Mouse (Mus musculus): ENCODE results near the gene Cacna2d1. TPM values are rescaled to one million over a fixed set of nuclear protein-coding genes. Genes with fewer than 3 reads are reported as not detected.

Gene Cacna2d1
- polyA plus RNA-seq, 1 experiment from 2014 or later: 24.1 TPM

DNA sequence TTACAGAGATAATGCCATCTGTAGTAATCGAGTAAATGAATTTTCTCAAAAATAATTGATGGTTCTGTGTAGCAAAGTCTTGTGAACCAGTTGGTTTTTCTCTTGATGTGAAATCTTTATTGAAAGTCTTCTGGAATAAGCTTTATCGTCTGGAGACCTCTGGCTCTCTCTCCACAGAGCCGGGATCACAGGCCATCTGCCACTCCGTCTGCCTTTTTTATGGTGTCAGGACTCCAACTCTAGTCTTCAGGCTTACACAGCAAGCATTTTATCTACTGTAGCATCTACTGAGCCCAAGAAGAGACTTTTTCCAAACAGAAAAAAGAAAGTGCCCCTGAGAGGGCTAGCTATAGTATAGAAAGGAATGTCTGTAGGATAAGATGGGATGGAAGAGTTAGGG is 160.9 kb downstream of the Cacna2d1 start:
- Histone ChIP-seq H3K4me1 (ENCODE audit: control insufficient read depth, insufficient read depth, low read length) (no peaks in the 10 kb centered on the region), H3K9ac (ENCODE audit: low read depth, low read length) (no peak overlapping the region), H3K9me3 (ENCODE audit: control insufficient read depth, low read length) (no peaks in the 10 kb centered on the region), H3K27ac (ENCODE audit: low read depth, low read length) (no peak overlapping the region), H3K4me3 (ENCODE audit: low read length) (no peak overlapping the region), H3K36me3 (ENCODE audit: control insufficient read depth, insufficient read depth, low read length) (no peaks in the 10 kb centered on the region), H3K27me3 (ENCODE audit: control insufficient read depth, insufficient read depth, low read length) (no peaks in the 10 kb centered on the region), H3K4me2 (replicated peaks; ENCODE audit: low read depth, low read length) (no peak overlapping the region)
- 47% methylated on average over 4 of the region's 4 CpGs for WGBS
- ATAC-seq (ENCODE audit: low FRiP score, low TSS enrichment): no peak

DNA sequence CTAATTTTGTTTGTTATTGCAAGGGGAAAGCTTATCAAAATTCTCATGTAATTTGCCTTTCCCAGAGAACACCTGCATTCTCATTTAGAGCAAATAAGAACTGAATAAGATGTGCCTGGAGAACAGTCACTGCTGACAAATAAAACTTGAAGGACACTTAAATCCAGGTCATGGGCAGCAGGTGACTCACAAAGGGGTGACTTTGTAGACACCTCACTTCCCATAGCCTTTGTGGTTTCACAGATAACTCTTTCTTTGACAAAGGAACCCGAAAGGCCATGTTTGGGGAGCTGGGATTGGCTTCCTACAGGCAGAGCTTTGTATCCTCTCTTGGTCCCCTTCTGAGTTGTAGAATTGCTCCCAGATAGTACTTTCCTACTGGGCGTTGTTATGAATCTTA is 164.3 kb downstream of the Cacna2d1 start:
- Histone ChIP-seq H3K36me3 (ENCODE audit: control insufficient read depth, insufficient read depth, low read length) (no peaks in the 10 kb centered on the region), H3K9me3 (ENCODE audit: control insufficient read depth, low read length) (no peaks in the 10 kb centered on the region), H3K4me1 (ENCODE audit: control insufficient read depth, insufficient read depth, low read length) (no peaks in the 10 kb centered on the region), H3K27me3 (ENCODE audit: control insufficient read depth, insufficient read depth, low read length) (no peaks in the 10 kb centered on the region), H3K27ac (ENCODE audit: low read depth, low read length) (no peak overlapping the region), H3K9ac (ENCODE audit: low read depth, low read length) (no peak overlapping the region), H3K4me2 (replicated peaks; ENCODE audit: low read depth, low read length) (no peak overlapping the region), H3K4me3 (ENCODE audit: low read length) (no peak overlapping the region)
- ATAC-seq (ENCODE audit: low FRiP score, low TSS enrichment): no peak
- 81% methylated on average over 2 of the region's 2 CpGs for WGBS

DNA sequence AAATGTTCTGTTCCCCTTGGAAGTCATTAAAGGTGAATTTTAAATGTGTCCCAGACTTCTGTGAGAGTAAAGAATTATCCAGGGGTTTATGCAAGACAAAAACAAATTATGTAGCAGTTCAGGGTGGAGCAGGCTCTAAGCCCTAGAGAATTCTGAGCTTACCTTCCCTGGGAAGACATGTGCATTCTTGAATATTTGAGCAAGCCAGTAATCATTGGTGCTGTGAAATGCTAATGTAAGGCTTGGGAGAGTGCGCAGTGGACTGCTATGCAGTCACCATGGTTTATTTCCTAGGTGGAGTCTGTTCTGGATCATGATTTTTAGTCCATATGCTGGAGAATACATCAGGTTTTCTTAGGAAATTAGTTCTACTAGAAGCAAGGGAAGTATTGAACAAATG is 167.3 kb downstream of the Cacna2d1 start:
- WGBS: 97% methylated on average over 1 of the region's 1 CpGs
- Histone ChIP-seq H3K4me1 (ENCODE audit: control insufficient read depth, insufficient read depth, low read length) (no peaks in the 10 kb centered on the region), H3K36me3 (ENCODE audit: control insufficient read depth, insufficient read depth, low read length) (no peaks in the 10 kb centered on the region), H3K9ac (ENCODE audit: low read depth, low read length) (no peak overlapping the region), H3K4me2 (replicated peaks; ENCODE audit: low read depth, low read length) (no peak overlapping the region), H3K27ac (ENCODE audit: low read depth, low read length) (no peak overlapping the region), H3K27me3 (ENCODE audit: control insufficient read depth, insufficient read depth, low read length) (no peaks in the 10 kb centered on the region), H3K9me3 (ENCODE audit: control insufficient read depth, low read length) (no peaks in the 10 kb centered on the region), H3K4me3 (ENCODE audit: low read length) (no peak overlapping the region)
- no peak for ATAC-seq (ENCODE audit: low FRiP score, low TSS enrichment)

DNA sequence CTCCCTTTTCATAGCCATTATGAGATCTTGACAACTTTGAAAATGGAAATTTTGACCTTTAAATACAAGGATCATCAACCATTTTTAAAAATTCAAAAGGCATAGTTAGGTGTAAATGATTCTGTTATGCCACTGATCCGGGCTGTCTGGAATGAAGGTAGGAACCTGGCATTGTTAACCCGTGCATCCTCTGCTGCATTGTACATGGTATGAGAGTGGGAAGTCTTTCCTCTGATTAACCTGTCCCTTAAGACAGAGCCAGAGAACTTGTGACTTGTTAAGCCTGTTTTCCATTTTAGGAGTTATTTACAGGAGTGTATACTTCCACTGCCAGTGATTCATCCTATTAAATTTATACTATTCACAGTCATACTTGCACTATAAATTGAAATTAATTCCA is 171.2 kb downstream of the Cacna2d1 start:
- no peak overlapping the region for H3K4me2 ChIP-seq (replicated peaks; ENCODE audit: low read depth, low read length)
- no peak overlapping the region for H3K4me3 ChIP-seq (ENCODE audit: low read length)

DNA sequence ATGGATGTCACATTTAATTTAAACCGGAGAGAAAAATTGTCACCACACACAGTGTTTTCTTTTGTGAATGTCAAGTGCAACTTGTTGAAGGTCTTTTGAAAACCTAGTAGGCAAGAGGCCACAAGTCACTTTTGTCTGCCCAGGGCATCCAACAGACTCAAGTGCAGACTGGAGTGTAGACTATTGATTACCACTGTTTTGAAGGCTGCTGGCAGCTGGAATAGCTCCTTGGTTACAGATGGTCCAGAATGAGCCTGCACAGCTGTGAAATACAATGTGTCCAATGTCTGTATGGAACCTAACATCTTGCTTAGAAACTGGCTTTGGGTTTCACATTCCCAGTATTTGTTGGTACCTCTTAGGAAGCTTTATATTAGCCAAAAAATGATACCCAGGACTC is 176.2 kb downstream of the Cacna2d1 start:
- Histone ChIP-seq H3K4me3 (ENCODE audit: low read length) (no peak overlapping the region), H3K27me3 (ENCODE audit: control insufficient read depth, insufficient read depth, low read length) (no peaks in the 10 kb centered on the region), H3K4me1 (ENCODE audit: control insufficient read depth, insufficient read depth, low read length) (no peaks in the 10 kb centered on the region), H3K36me3 (ENCODE audit: control insufficient read depth, insufficient read depth, low read length) (no peaks in the 10 kb centered on the region), H3K9ac (ENCODE audit: low read depth, low read length) (no peak overlapping the region), H3K9me3 (ENCODE audit: control insufficient read depth, low read length) (no peaks in the 10 kb centered on the region), H3K27ac (ENCODE audit: low read depth, low read length) (no peak overlapping the region), H3K4me2 (replicated peaks; ENCODE audit: low read depth, low read length) (no peak overlapping the region)
- no peak for ATAC-seq (ENCODE audit: low FRiP score, low TSS enrichment)
- WGBS: 50% methylated on average over 1 of the region's 1 CpGs

More for the DNA sequence above, 171.2 kb downstream of the Cacna2d1 start:
- no peaks in the 10 kb centered on the region for H3K9me3 ChIP-seq (ENCODE audit: control insufficient read depth, low read length)
- no peaks in the 10 kb centered on the region for H3K27me3 ChIP-seq (ENCODE audit: control insufficient read depth, insufficient read depth, low read length)
- H3K4me1 ChIP-seq (ENCODE audit: control insufficient read depth, insufficient read depth, low read length): no peaks in the 10 kb centered on the region
- ATAC-seq (ENCODE audit: low FRiP score, low TSS enrichment): no peak
- H3K9ac ChIP-seq (ENCODE audit: low read depth, low read length): no peak overlapping the region
- no peaks in the 10 kb centered on the region for H3K36me3 ChIP-seq (ENCODE audit: control insufficient read depth, insufficient read depth, low read length)
- no peak overlapping the region for H3K27ac ChIP-seq (ENCODE audit: low read depth, low read length)
- 90% methylated on average over 2 of the region's 2 CpGs for WGBS

DNA sequence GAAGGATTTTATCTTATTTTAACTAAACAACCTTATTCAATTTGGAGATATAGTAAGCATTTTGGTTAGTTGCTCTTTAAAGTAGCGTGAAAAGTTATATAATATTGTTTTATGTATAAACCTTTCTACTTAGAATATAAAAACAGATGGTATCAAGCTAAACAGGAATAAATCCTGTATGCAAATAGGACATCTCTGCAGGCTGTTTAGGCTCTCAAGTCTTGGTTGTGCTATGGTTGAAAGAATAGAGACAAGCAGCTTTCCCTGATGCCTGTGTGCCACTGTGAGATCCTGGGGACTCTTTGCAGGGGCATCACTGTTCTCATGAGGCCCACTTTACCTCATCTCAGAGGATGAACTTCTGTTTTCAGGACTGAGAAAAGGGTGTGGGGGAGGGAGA is 179.4 kb downstream of the Cacna2d1 start:
- Histone ChIP-seq H3K9me3 (ENCODE audit: control insufficient read depth, low read length) (no peaks in the 10 kb centered on the region), H3K4me1 (ENCODE audit: control insufficient read depth, insufficient read depth, low read length) (no peaks in the 10 kb centered on the region), H3K9ac (ENCODE audit: low read depth, low read length) (no peak overlapping the region), H3K27me3 (ENCODE audit: control insufficient read depth, insufficient read depth, low read length) (no peaks in the 10 kb centered on the region), H3K36me3 (ENCODE audit: control insufficient read depth, insufficient read depth, low read length) (no peaks in the 10 kb centered on the region), H3K4me3 (ENCODE audit: low read length) (no peak overlapping the region), H3K4me2 (replicated peaks; ENCODE audit: low read depth, low read length) (no peak overlapping the region), H3K27ac (ENCODE audit: low read depth, low read length) (no peak overlapping the region)
- WGBS: 79% methylated on average over 1 of the region's 1 CpGs
- ATAC-seq (ENCODE audit: low FRiP score, low TSS enrichment): no peak

DNA sequence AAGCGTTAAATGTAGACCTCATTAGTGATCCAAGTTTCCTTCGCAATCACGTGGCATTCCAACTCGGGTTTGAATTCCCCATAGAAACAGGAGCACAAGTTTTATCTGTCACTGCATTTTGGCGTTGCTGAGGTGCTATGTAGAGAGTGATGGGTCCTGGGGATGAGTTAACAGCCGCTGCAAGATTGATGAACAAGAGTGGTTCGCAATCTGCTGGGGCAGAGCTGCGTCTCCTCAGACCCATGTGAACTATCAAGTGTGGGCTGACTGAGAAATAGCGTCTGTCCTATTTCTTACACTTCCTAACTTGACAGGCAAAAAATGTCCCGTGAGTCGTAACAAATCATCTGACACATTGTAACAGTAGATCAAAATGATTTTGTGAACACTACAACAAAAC is 186.8 kb downstream of the Cacna2d1 start:
- ATAC-seq (ENCODE audit: low FRiP score, low TSS enrichment): no peak
- WGBS: 57% methylated on average over 11 of the region's 11 CpGs
- H3K9ac ChIP-seq (ENCODE audit: low read depth, low read length): no peak overlapping the region
- H3K4me2 ChIP-seq (replicated peaks; ENCODE audit: low read depth, low read length): no peak overlapping the region
- no peaks in the 10 kb centered on the region for H3K36me3 ChIP-seq (ENCODE audit: control insufficient read depth, insufficient read depth, low read length)
- no peak overlapping the region for H3K4me3 ChIP-seq (ENCODE audit: low read length)
- H3K4me1 ChIP-seq (ENCODE audit: control insufficient read depth, insufficient read depth, low read length): no peaks in the 10 kb centered on the region
- H3K27me3 ChIP-seq (ENCODE audit: control insufficient read depth, insufficient read depth, low read length): no peaks in the 10 kb centered on the region
- no peak overlapping the region for H3K27ac ChIP-seq (ENCODE audit: low read depth, low read length)
- H3K9me3 ChIP-seq (ENCODE audit: control insufficient read depth, low read length): no peaks in the 10 kb centered on the region

DNA sequence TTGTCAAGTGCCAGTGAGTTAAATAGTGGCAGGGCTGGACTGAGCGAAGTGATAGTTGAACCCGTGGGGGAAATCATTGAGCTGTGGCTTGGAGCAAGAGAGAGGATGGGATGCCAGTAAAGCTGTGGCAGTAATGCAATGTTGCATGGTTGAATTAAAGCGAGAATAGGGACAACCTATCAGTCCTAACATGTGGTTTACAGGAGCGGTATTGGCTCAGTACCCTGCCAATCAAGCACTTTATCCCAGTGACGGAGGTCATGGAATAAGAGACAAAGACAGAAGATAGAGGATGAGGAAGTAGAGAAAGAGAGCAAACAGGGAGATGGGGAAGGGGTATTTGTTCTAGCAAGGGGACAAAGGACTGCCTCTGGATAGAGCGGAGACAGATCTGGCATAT is 187.6 kb downstream of the Cacna2d1 start:
- Histone ChIP-seq H3K4me1 (ENCODE audit: control insufficient read depth, insufficient read depth, low read length) (no peaks in the 10 kb centered on the region), H3K27me3 (ENCODE audit: control insufficient read depth, insufficient read depth, low read length) (no peaks in the 10 kb centered on the region), H3K36me3 (ENCODE audit: control insufficient read depth, insufficient read depth, low read length) (no peaks in the 10 kb centered on the region), H3K4me2 (replicated peaks; ENCODE audit: low read depth, low read length) (no peak overlapping the region), H3K27ac (ENCODE audit: low read depth, low read length) (no peak overlapping the region), H3K9ac (ENCODE audit: low read depth, low read length) (no peak overlapping the region), H3K9me3 (ENCODE audit: control insufficient read depth, low read length) (no peaks in the 10 kb centered on the region), H3K4me3 (ENCODE audit: low read length) (no peak overlapping the region)
- ATAC-seq (ENCODE audit: low FRiP score, low TSS enrichment): no peak
- WGBS: 88% methylated on average over 6 of the region's 6 CpGs

DNA sequence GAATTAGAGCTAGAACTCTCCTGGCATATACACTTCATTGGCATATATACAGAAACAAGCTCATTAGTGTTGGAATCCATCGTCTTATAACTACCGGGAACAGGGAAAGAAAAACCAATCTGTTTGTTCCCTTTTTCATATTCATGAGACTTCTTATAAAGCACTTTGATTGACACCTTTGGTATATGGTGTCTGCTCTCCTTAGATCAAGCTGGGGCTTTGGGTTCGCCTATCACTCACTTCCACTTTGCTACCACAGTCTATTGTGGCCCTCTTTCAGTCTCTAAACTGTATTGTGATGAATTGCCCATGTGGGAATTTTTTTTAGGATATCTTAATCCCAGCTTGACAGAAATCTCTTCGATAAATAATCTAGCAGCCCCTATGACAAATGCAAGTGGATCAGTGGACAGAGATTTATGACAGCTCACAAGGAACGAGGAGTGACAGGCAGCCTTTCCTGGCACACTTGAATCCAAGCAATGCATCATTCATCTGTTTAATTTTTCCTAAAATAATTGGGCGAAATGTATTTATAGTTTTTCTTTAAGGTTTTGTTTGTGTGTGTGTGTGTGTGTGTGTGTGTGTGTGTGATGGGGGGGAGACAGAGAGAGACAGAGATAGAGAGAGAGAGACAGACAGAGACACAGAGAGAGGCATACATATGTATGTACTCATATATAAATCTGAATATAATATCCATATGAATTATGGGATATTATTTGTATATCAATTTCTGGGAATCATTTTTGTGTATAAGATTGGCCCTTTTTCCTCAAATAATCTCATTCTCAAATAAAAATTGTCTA is 200.0 kb downstream of the Cacna2d1 start:
- no peak overlapping the region for H3K27ac ChIP-seq (ENCODE audit: low read depth, low read length)
- no peaks in the 10 kb centered on the region for H3K27me3 ChIP-seq (ENCODE audit: control insufficient read depth, insufficient read depth, low read length)
- no peak overlapping the region for H3K9ac ChIP-seq (ENCODE audit: low read depth, low read length)
- 86% methylated on average over 6 of the region's 6 CpGs for WGBS
- H3K9me3 ChIP-seq (ENCODE audit: control insufficient read depth, low read length): no peaks in the 10 kb centered on the region
- H3K36me3 ChIP-seq (ENCODE audit: control insufficient read depth, insufficient read depth, low read length): no peaks in the 10 kb centered on the region
- H3K4me2 ChIP-seq (replicated peaks; ENCODE audit: low read depth, low read length): no peak overlapping the region
- no peak overlapping the region for H3K4me3 ChIP-seq (ENCODE audit: low read length)
- H3K4me1 ChIP-seq (ENCODE audit: control insufficient read depth, insufficient read depth, low read length): no peaks in the 10 kb centered on the region
- no peak for ATAC-seq (ENCODE audit: low FRiP score, low TSS enrichment)
